Mouse (Mus musculus) heart, embryonic 14.5 days (tissue): ENCODE measurements around the gene Stam2. TPM values are rescaled to one million over a fixed set of nuclear protein-coding genes. Genes with fewer than 3 reads are reported as not detected.

ENCODE experiments used
- ATAC-seq: fragments of 200-750 bp; cut with Nextera tagmentation; 2 replicates; pipeline ENCODE4 v1.8.0; 2017; ENCODE audit warnings: low read depth, moderate TSS enrichment; ENCODE audit not compliant: insufficient number of reproducible peaks, insufficient read depth, low FRiP score
- H3K27ac ChIP-seq, 2 experiments: fragments of 200-500 bp in 1 of 2; fragments of 300-500 bp in 1 of 2; sonication (generic) in 1 of 2; replicated peaks in 1 of 2; 2 replicates each; pipeline ENCODE4 v1.5.1; 2012 to 2014; ENCODE audit warnings: low read depth in 2 of 2, low read length in 2 of 2, control low read depth in 1 of 2, mild to moderate bottlenecking in 1 of 2, mixed read lengths in 1 of 2; ENCODE audit not compliant: control insufficient read depth in 1 of 2, insufficient read depth in 1 of 2
- H3K27me3 ChIP-seq: fragments of 300-500 bp; sonication (generic); 2 replicates; pipeline ENCODE4 v1.6.1; 2014; ENCODE audit warnings: mild to moderate bottlenecking, low read length, control low read depth; ENCODE audit not compliant: control insufficient read depth, insufficient read depth
- H3K36me3 ChIP-seq: fragments of 300-500 bp; sonication (generic); 2 replicates; pipeline ENCODE4 v1.6.1; 2014; ENCODE audit warnings: mild to moderate bottlenecking, control low read depth, low read length, mixed read lengths; ENCODE audit not compliant: control insufficient read depth, insufficient read depth
- H3K4me1 ChIP-seq, 2 experiments: fragments of 200-500 bp in 1 of 2; fragments of 300-500 bp in 1 of 2; sonication (generic) in 1 of 2; 2 replicates each; pipeline ENCODE4 v1.6.1; 2012 to 2014; ENCODE audit warnings: low read length in 2 of 2, control low read depth in 1 of 2, mixed read lengths in 1 of 2; ENCODE audit not compliant: control insufficient read depth in 2 of 2, insufficient read depth in 2 of 2
- H3K4me2 ChIP-seq: fragments of 300-500 bp; sonication (generic); 2 replicates; pipeline ENCODE4 v1.6.1; 2014; ENCODE audit warnings: mild to moderate bottlenecking, low read length
- H3K4me3 ChIP-seq, 2 experiments: fragments of 200-500 bp in 1 of 2; fragments of 300-500 bp in 1 of 2; sonication (generic) in 1 of 2; 2 replicates each; pipeline ENCODE4 v1.5.1; 2012 to 2014; ENCODE audit warnings: low read length in 2 of 2, mild to moderate bottlenecking in 2 of 2, control low read depth in 1 of 2, low read depth in 1 of 2, moderate library complexity in 1 of 2; ENCODE audit not compliant: control insufficient read depth in 1 of 2, insufficient read depth in 1 of 2
- H3K9ac ChIP-seq: fragments of 300-500 bp; sonication (generic); 2 replicates; pipeline ENCODE4 v1.6.1; 2014; ENCODE audit warnings: mild to moderate bottlenecking, low read length
- H3K9me3 ChIP-seq: fragments of 300-500 bp; sonication (generic); 2 replicates; pipeline ENCODE4 v1.6.1; 2016; ENCODE audit warnings: low read length, control low read depth; ENCODE audit not compliant: control insufficient read depth
- WGBS: fragments of 180-500 bp; shearing (Covaris S2); extraction: QIAGEN DNeasy Blood & Tissue Kit; methylation state at CpG from one replicate; pipeline ENCODE4 v1.1.7; 2014; 5-methylcytosine and 5-hydroxymethylcytosine counted together
- polyA plus RNA-seq: library from polyadenylated mRNA; unstranded; fragments of >200 nt; fragmentation: Nextera tagmentation; extraction: Ambion mirVana; gene quantifications from 2 replicates; pipeline ENCODE4 v1.2.1, GENCODE M21; 2014

The Stam2 gene
- polyA plus RNA-seq, 1 experiment from 2014 or later, result 35.3 TPM

GRCm38 (mm10) chr2:52744099-52744498 is 2.0 kb upstream of the Stam2 start:
- Histone ChIP-seq H3K27me3 (no peaks in the 10 kb centered on the region), H3K27ac (no peak overlapping the region), H3K4me3 (no peak overlapping the region), H3K4me2 (no peak overlapping the region), H3K36me3 (no peaks in the 10 kb centered on the region), H3K4me1 (peaks cover 0 to 11% of the 10 kb centered on the region in 2 experiments; a peak in 2 of 4 replicates), H3K9ac (no peak overlapping the region), H3K9me3 (peaks cover 3% of the 10 kb centered on the region; the same call in 1 of the 2 replicates)
- no peak for ATAC-seq

- Histone ChIP-seq H3K36me3 (no peaks in the 10 kb centered on the region), H3K9ac (peak overlapping the region; percentile 86), H3K27ac (peak overlapping the region; percentile 87 to 96), H3K4me2 (peak overlapping the region; percentile 84), H3K27me3 (no peaks in the 10 kb centered on the region), H3K4me3 (peak overlapping the region; percentile 71 to 86), H3K4me1 (peaks cover 0 to 11% of the 10 kb centered on the region in 2 experiments; a peak in 2 of 4 replicates), H3K9me3 (no peaks in the 10 kb centered on the region)
- WGBS, result under 1% methylated on average over 54 of the region's 54 CpGs
- peak; percentile 88 for ATAC-seq
Measured at GRCm38 (mm10) chr2:52741681-52742255, 313 bp downstream of the Stam2 start.

- Histone ChIP-seq H3K9me3 (no peaks in the 10 kb centered on the region), H3K36me3 (no peaks in the 10 kb centered on the region), H3K4me1 (peaks cover 0 to 11% of the 10 kb centered on the region in 2 experiments; a peak in 2 of 4 replicates), H3K27ac (no peak overlapping the region), H3K9ac (no peak overlapping the region), H3K27me3 (no peaks in the 10 kb centered on the region), H3K4me2 (peak overlapping the region; percentile 84), H3K4me3 (no peak overlapping the region)
- no peak for ATAC-seq
- 65% methylated on average over 4 of the region's 4 CpGs for WGBS
Measured at GRCm38 (mm10) chr2:52740596-52740995, 1.5 kb downstream of the Stam2 start.

GRCm38 (mm10) chr2:52734504-52734903 is 7.6 kb downstream of the Stam2 start:
- Histone ChIP-seq H3K36me3 (no peaks in the 10 kb centered on the region), H3K9ac (no peak overlapping the region), H3K27me3 (no peaks in the 10 kb centered on the region), H3K9me3 (no peaks in the 10 kb centered on the region), H3K27ac (no peak overlapping the region), H3K4me2 (no peak overlapping the region), H3K4me1 (no peaks in the 10 kb centered on the region; a peak in 1 of 4 replicates), H3K4me3 (no peak overlapping the region)
- WGBS, result 96% methylated on average over 7 of the region's 7 CpGs
- ATAC-seq, result no peak

GRCm38 (mm10) chr2:52733659-52734058 is 8.4 kb downstream of the Stam2 start:
- no peak overlapping the region for H3K4me2 ChIP-seq
- H3K4me3 ChIP-seq, result no peak overlapping the region
- H3K36me3 ChIP-seq, result no peaks in the 10 kb centered on the region
- no peak overlapping the region for H3K9ac ChIP-seq
- no peak overlapping the region for H3K27ac ChIP-seq
- H3K4me1 ChIP-seq, result no peaks in the 10 kb centered on the region; a peak in 1 of 4 replicates
- 87% methylated on average over 7 of the region's 7 CpGs for WGBS
- no peaks in the 10 kb centered on the region for H3K27me3 ChIP-seq
- H3K9me3 ChIP-seq, result no peaks in the 10 kb centered on the region
- ATAC-seq, result no peak

- no peak overlapping the region for H3K4me2 ChIP-seq
- H3K4me3 ChIP-seq, result no peak overlapping the region
- H3K27me3 ChIP-seq, result no peaks in the 10 kb centered on the region
- whole genome bisulfite sequencing, result 89% methylated on average over 7 of the region's 7 CpGs
- no peak overlapping the region for H3K9ac ChIP-seq
- H3K9me3 ChIP-seq, result no peaks in the 10 kb centered on the region
- no peaks in the 10 kb centered on the region; a peak in 1 of 4 replicates for H3K4me1 ChIP-seq
- no peak overlapping the region for H3K27ac ChIP-seq
- no peaks in the 10 kb centered on the region for H3K36me3 ChIP-seq
- no peak for ATAC-seq
Measured at GRCm38 (mm10) chr2:52732611-52733010, 9.5 kb downstream of the Stam2 start.

GRCm38 (mm10) chr2:52732001-52732400 is 10.1 kb downstream of the Stam2 start:
- Histone ChIP-seq H3K4me3 (no peak overlapping the region), H3K4me1 (no peaks in the 10 kb centered on the region; a peak in 1 of 4 replicates), H3K9me3 (no peaks in the 10 kb centered on the region), H3K9ac (no peak overlapping the region), H3K36me3 (no peaks in the 10 kb centered on the region), H3K27me3 (no peaks in the 10 kb centered on the region), H3K27ac (no peak overlapping the region), H3K4me2 (no peak overlapping the region)
- WGBS, result 79% methylated on average over 5 of the region's 5 CpGs
- no peak for ATAC-seq

GRCm38 (mm10) chr2:52730891-52731290 is 11.2 kb downstream of the Stam2 start:
- 93% methylated on average over 6 of the region's 6 CpGs for WGBS
- no peaks in the 10 kb centered on the region for H3K36me3 ChIP-seq
- no peaks in the 10 kb centered on the region for H3K9me3 ChIP-seq
- H3K9ac ChIP-seq, result no peak overlapping the region
- ATAC-seq, result no peak
- no peak overlapping the region for H3K4me2 ChIP-seq
- no peaks in the 10 kb centered on the region for H3K27me3 ChIP-seq
- H3K4me3 ChIP-seq, result no peak overlapping the region
- H3K4me1 ChIP-seq, result no peaks in the 10 kb centered on the region; a peak in 1 of 4 replicates
- no peak overlapping the region for H3K27ac ChIP-seq
